Mouse (Mus musculus): ENCODE measurements around the gene Fbxw9. TPM values are rescaled to one million over a fixed set of nuclear protein-coding genes. Genes with fewer than 3 reads are reported as not detected.

Fbxw9 gene
- polyA plus RNA-seq (2012; rRNA removed): 27.7 and 29.3 TPM in 2 replicates

- peak; percentile 91 for DNase-seq
- H3K4me3 ChIP-seq (replicated peaks; ENCODE audit: insufficient read depth, low read depth, low read length): peak within 1 kb of the TSS; percentile 88
- no peaks in the 10 kb centered on the region for H3K4me1 ChIP-seq (ENCODE audit: control insufficient read depth, insufficient read depth, low read length)
- H3K27ac ChIP-seq (ENCODE audit: insufficient read depth, low read length): 0 out of 2 replicates have a peak within 1 kb of the TSS, but pooled peaks have one; percentile 1
- TF ChIP-seq CTCF (IDR thresholded peaks at IDR 0.05; ENCODE audit: borderline replicate concordance, insufficient read depth, low read depth, low read length): no peak
- no peak; the same call in 1 of the 2 replicates for TF ChIP-seq POLR2A (IDR thresholded peaks at IDR 0.05; ENCODE audit: borderline replicate concordance, insufficient read depth, low read length)
- under 1% methylated on average over 53 of the region's 53 CpGs for WGBS
- H3K27me3 ChIP-seq (ENCODE audit: control insufficient read depth, insufficient read depth, low read length): no peaks in the 10 kb centered on the region
Measured at GRCm38 (mm10) chr8:85059879-85060616, at the start of gene Fbxw9. Gene Fbxw9, plus strand, starts transcription at chr8:85060055.

- no peak for DNase-seq
- peaks cover 6% of the 10 kb centered on the region; the same call in 1 of the 2 replicates for H3K27me3 ChIP-seq (ENCODE audit: control insufficient read depth, insufficient read depth, low read length)
- 19% methylated on average over 28 of the region's 28 CpGs for WGBS
- H3K4me1 ChIP-seq (ENCODE audit: control insufficient read depth, insufficient read depth, low read length): no peaks in the 10 kb centered on the region
- no peak overlapping the region for H3K4me3 ChIP-seq (replicated peaks; ENCODE audit: insufficient read depth, low read depth, low read length)
- TF ChIP-seq POLR2A (IDR thresholded peaks at IDR 0.05; ENCODE audit: borderline replicate concordance, insufficient read depth, low read length) (no peak), CTCF (IDR thresholded peaks at IDR 0.05; ENCODE audit: borderline replicate concordance, insufficient read depth, low read depth, low read length) (no peak)
- H3K27ac ChIP-seq (ENCODE audit: insufficient read depth, low read length): no peak overlapping the region
Measured at GRCm38 (mm10) chr8:85011242-85011641, 48.6 kb upstream of the Fbxw9 start.

GRCm38 (mm10) chr8:85013230-85013840 lies 46.5 kb upstream of the Fbxw9 start:
- peak overlapping the region; percentile 63 for H3K4me3 ChIP-seq (replicated peaks; ENCODE audit: insufficient read depth, low read depth, low read length)
- no peaks in the 10 kb centered on the region for H3K4me1 ChIP-seq (ENCODE audit: control insufficient read depth, insufficient read depth, low read length)
- 4% methylated on average over 26 of the region's 26 CpGs for WGBS
- peaks cover 3% of the 10 kb centered on the region; the same call in 1 of the 2 replicates for H3K27me3 ChIP-seq (ENCODE audit: control insufficient read depth, insufficient read depth, low read length)
- TF ChIP-seq CTCF (IDR thresholded peaks at IDR 0.05; ENCODE audit: borderline replicate concordance, insufficient read depth, low read depth, low read length): peak; percentile 67
- 0 out of 2 replicates have a peak, but pooled peaks have one; percentile 15 for TF ChIP-seq POLR2A (IDR thresholded peaks at IDR 0.05; ENCODE audit: borderline replicate concordance, insufficient read depth, low read length)
- DNase-seq: peak; percentile 71 to 78
- H3K27ac ChIP-seq (ENCODE audit: insufficient read depth, low read length): no peak overlapping the region

- TF ChIP-seq POLR2A (IDR thresholded peaks at IDR 0.05; ENCODE audit: borderline replicate concordance, insufficient read depth, low read length) (no peak), CTCF (IDR thresholded peaks at IDR 0.05; ENCODE audit: borderline replicate concordance, insufficient read depth, low read depth, low read length) (no peak)
- Histone ChIP-seq H3K27ac (ENCODE audit: insufficient read depth, low read length) (no peak within 1 kb of the TSS), H3K4me1 (ENCODE audit: control insufficient read depth, insufficient read depth, low read length) (no peaks in the 10 kb centered on the region), H3K4me3 (replicated peaks; ENCODE audit: insufficient read depth, low read depth, low read length) (peak within 1 kb of the TSS; percentile 63), H3K27me3 (ENCODE audit: control insufficient read depth, insufficient read depth, low read length) (peaks cover 3% of the 10 kb centered on the region; the same call in 1 of the 2 replicates)
- 60% methylated on average over 2 of the region's 2 CpGs for WGBS
- no peak for DNase-seq
Measured at GRCm38 (mm10) chr8:85014431-85014830, 45.4 kb upstream of the Fbxw9 start, which contains the start of gene Best2. Gene Best2, minus strand, starts transcription at chr8:85014531.

- 62% methylated on average over 10 of the region's 10 CpGs for WGBS
- H3K27ac ChIP-seq (ENCODE audit: insufficient read depth, low read length): no peak overlapping the region
- H3K4me1 ChIP-seq (ENCODE audit: control insufficient read depth, insufficient read depth, low read length): no peaks in the 10 kb centered on the region
- no peak for TF ChIP-seq POLR2A (IDR thresholded peaks at IDR 0.05; ENCODE audit: borderline replicate concordance, insufficient read depth, low read length)
- TF ChIP-seq CTCF (IDR thresholded peaks at IDR 0.05; ENCODE audit: borderline replicate concordance, insufficient read depth, low read depth, low read length): no peak
- H3K4me3 ChIP-seq (replicated peaks; ENCODE audit: insufficient read depth, low read depth, low read length): no peak overlapping the region
- DNase-seq: no peak
- no peaks in the 10 kb centered on the region for H3K27me3 ChIP-seq (ENCODE audit: control insufficient read depth, insufficient read depth, low read length)
Measured at GRCm38 (mm10) chr8:85016724-85017123, 43.1 kb upstream of the Fbxw9 start.

GRCm38 (mm10) chr8:85017209-85017608 lies 42.6 kb upstream of the Fbxw9 start:
- TF ChIP-seq POLR2A (IDR thresholded peaks at IDR 0.05; ENCODE audit: borderline replicate concordance, insufficient read depth, low read length) (no peak), CTCF (IDR thresholded peaks at IDR 0.05; ENCODE audit: borderline replicate concordance, insufficient read depth, low read depth, low read length) (no peak)
- Histone ChIP-seq H3K27me3 (ENCODE audit: control insufficient read depth, insufficient read depth, low read length) (no peaks in the 10 kb centered on the region), H3K4me3 (replicated peaks; ENCODE audit: insufficient read depth, low read depth, low read length) (no peak overlapping the region), H3K4me1 (ENCODE audit: control insufficient read depth, insufficient read depth, low read length) (0 out of 2 replicates have a peak, but pooled peaks cover 3% of the 10 kb centered on the region), H3K27ac (ENCODE audit: insufficient read depth, low read length) (no peak overlapping the region; the same call in 1 of the 2 replicates)
- no peak for DNase-seq
- 34% methylated on average over 5 of the region's 5 CpGs for whole genome bisulfite sequencing

- no peak overlapping the region for H3K4me3 ChIP-seq (replicated peaks; ENCODE audit: insufficient read depth, low read depth, low read length)
- no peak for TF ChIP-seq POLR2A (IDR thresholded peaks at IDR 0.05; ENCODE audit: borderline replicate concordance, insufficient read depth, low read length)
- no peak for TF ChIP-seq CTCF (IDR thresholded peaks at IDR 0.05; ENCODE audit: borderline replicate concordance, insufficient read depth, low read depth, low read length)
- no peak for DNase-seq
- no peak overlapping the region for H3K27ac ChIP-seq (ENCODE audit: insufficient read depth, low read length)
- peaks cover 17% of the 10 kb centered on the region for H3K4me1 ChIP-seq (ENCODE audit: control insufficient read depth, insufficient read depth, low read length)
- no peaks in the 10 kb centered on the region for H3K27me3 ChIP-seq (ENCODE audit: control insufficient read depth, insufficient read depth, low read length)
- 91% methylated on average over 3 of the region's 3 CpGs for WGBS
Measured at GRCm38 (mm10) chr8:85021514-85022055, 38.3 kb upstream of the Fbxw9 start.
